ENCODE assay signal across 23 mouse cellular contexts in the genomic region with DNA sequence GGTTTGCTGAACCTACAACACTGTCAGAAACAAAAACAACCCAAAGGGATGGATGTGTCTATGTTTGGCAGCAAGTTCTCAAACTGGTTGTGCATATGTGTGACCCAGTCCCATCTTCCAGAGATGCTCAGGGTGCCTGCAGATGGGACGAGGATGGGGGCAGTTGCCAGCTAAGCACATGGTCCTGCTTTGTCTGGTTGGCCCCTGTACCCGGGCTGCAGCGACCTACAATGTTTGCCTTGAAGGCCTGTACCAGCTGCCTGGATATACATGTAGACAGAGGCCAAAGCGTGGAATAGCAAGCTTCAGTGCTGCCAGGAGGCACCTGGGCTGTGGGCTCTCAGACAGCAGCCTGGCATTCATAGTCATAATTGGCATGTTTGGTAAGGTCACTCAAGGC. TPM values are rescaled to one million over a fixed set of nuclear protein-coding genes. Genes with fewer than 3 reads are reported as not detected.
DNase-seq lines count a peak whose midpoint lies in the region; ATAC-seq and TF ChIP-seq lines count a peak whose summit lies in the region.
"Had no signal": no experiment of that assay in that cellular context is flagged by ENCODE, and none has a peak within 500 bp of the region (broad histone marks: within the 10 kb centered on the region; RNA-seq: fewer than 3 reads in every experiment).

No protein-coding gene starts in this region.

- no peak overlapping the region for H3K4me2 ChIP-seq in midbrain, embryonic 11.5 days
- H3K4me2 ChIP-seq in midbrain, embryonic 15.5 days: no peak overlapping the region
- H3K4me2 ChIP-seq: embryonic facial prominence, embryonic 13.5 days; embryonic facial prominence, embryonic 15.5 days; forebrain, embryonic 13.5 days; forebrain, embryonic 15.5 days had no signal

- peaks cover 10% of the 10 kb centered on the region for H3K36me3 ChIP-seq in midbrain, embryonic 11.5 days (ENCODE audit: control insufficient read depth, insufficient read depth, low read length)
- H3K36me3 ChIP-seq in midbrain, embryonic 15.5 days (replicated peaks): peaks cover 23% of the 10 kb centered on the region; the same call in 1 of the 2 replicates
- H3K36me3 ChIP-seq: embryonic facial prominence, embryonic 13.5 days; embryonic facial prominence, embryonic 15.5 days had no signal

- H3K27ac ChIP-seq in cerebellum, adult 2 months (ENCODE audit: insufficient read depth, low read length): no peak overlapping the region
- 0 out of 2 replicates have a peak overlapping the region, but pooled peaks have one; percentile 14 for H3K27ac ChIP-seq in layer of hippocampus, adult 2 months
- no peak overlapping the region for H3K27ac ChIP-seq in midbrain, embryonic 11.5 days (ENCODE audit: low read depth, low read length)
- no peak overlapping the region for H3K27ac ChIP-seq in midbrain, embryonic 15.5 days
- H3K27ac ChIP-seq: embryonic facial prominence, embryonic 13.5 days; embryonic facial prominence, embryonic 15.5 days; forebrain, embryonic 10.5 days; forebrain, embryonic 13.5 days; forebrain, embryonic 15.5 days had no signal

- no peaks in the 10 kb centered on the region for H3K27me3 ChIP-seq in cerebellum, adult 2 months (ENCODE audit: control insufficient read depth, insufficient read depth, low read length)
- no peaks in the 10 kb centered on the region for H3K27me3 ChIP-seq in midbrain, embryonic 11.5 days (ENCODE audit: control insufficient read depth, insufficient read depth, low read length)
- H3K27me3 ChIP-seq in midbrain, embryonic 15.5 days (replicated peaks): no peaks in the 10 kb centered on the region
- H3K27me3 ChIP-seq: embryonic facial prominence, embryonic 13.5 days; embryonic facial prominence, embryonic 15.5 days; forebrain, embryonic 13.5 days; forebrain, embryonic 15.5 days had no signal

- ATAC-seq in midbrain, embryonic 11.5 days (ENCODE audit: low FRiP score): no peak
- ATAC-seq in midbrain, embryonic 15.5 days (replicated peaks): no peak
- ATAC-seq: forebrain, embryonic 13.5 days; forebrain, embryonic 15.5 days had no signal

- H3K9me3 ChIP-seq in midbrain, embryonic 11.5 days (ENCODE audit: control insufficient read depth, low read length): no peaks in the 10 kb centered on the region
- H3K9me3 ChIP-seq in midbrain, embryonic 15.5 days: no peaks in the 10 kb centered on the region
- H3K9me3 ChIP-seq: embryonic facial prominence, embryonic 13.5 days; embryonic facial prominence, embryonic 15.5 days; forebrain, embryonic 10.5 days; forebrain, embryonic 13.5 days; forebrain, embryonic 15.5 days had no signal

- TF ChIP-seq POLR2A in cerebellum, adult 2 months (IDR thresholded peaks at IDR 0.05; ENCODE audit: borderline replicate concordance, insufficient read depth, low read length): no peak

- H3K4me3 ChIP-seq in cerebellum, adult 2 months (replicated peaks; ENCODE audit: insufficient read depth, low read depth, low read length): no peak overlapping the region
- H3K4me3 ChIP-seq in layer of hippocampus, adult 2 months: no peak overlapping the region
- no peak overlapping the region for H3K4me3 ChIP-seq in midbrain, embryonic 11.5 days (ENCODE audit: low read depth, low read length)
- H3K4me3 ChIP-seq in midbrain, embryonic 15.5 days: no peak overlapping the region
- H3K4me3 ChIP-seq: embryonic facial prominence, embryonic 13.5 days; embryonic facial prominence, embryonic 15.5 days; erythroblast, embryonic 14.5 days; forebrain, embryonic 10.5 days; forebrain, embryonic 13.5 days; forebrain, embryonic 15.5 days had no signal

- TF ChIP-seq CTCF in cerebellum, adult 2 months (IDR thresholded peaks at IDR 0.05; ENCODE audit: borderline replicate concordance, insufficient read depth, low read depth, low read length): no peak
- TF ChIP-seq CTCF in layer of hippocampus, adult 2 months (conservative IDR thresholded peaks at IDR 0.05): no peak

- H3K4me1 ChIP-seq in cerebellum, adult 2 months (ENCODE audit: control insufficient read depth, insufficient read depth, low read length): no peaks in the 10 kb centered on the region
- H3K4me1 ChIP-seq in midbrain, embryonic 11.5 days (ENCODE audit: control insufficient read depth, insufficient read depth, low read length): no peaks in the 10 kb centered on the region
- peaks cover 14% of the 10 kb centered on the region for H3K4me1 ChIP-seq in midbrain, embryonic 15.5 days
- H3K4me1 ChIP-seq: embryonic facial prominence, embryonic 13.5 days; embryonic facial prominence, embryonic 15.5 days; forebrain, embryonic 10.5 days; forebrain, embryonic 13.5 days; forebrain, embryonic 15.5 days had no signal

- WGBS in cerebellum, adult 2 months: 29% methylated on average over 4 of the region's 4 CpGs
- WGBS in midbrain, embryonic 11.5 days: 90% methylated on average over 4 of the region's 4 CpGs
- WGBS in midbrain, embryonic 15.5 days: 90% methylated on average over 4 of the region's 4 CpGs

- no peak overlapping the region for H3K9ac ChIP-seq in midbrain, embryonic 11.5 days (ENCODE audit: low read length)
- H3K9ac ChIP-seq in midbrain, embryonic 15.5 days: no peak overlapping the region
- H3K9ac ChIP-seq: embryonic facial prominence, embryonic 13.5 days; embryonic facial prominence, embryonic 15.5 days; forebrain, embryonic 13.5 days; forebrain, embryonic 15.5 days had no signal

- peak; percentile 32 to 41 for DNase-seq in cerebellum, postnatal 14 days
- no peak for DNase-seq in cerebellum, adult 2 months
- no peak for DNase-seq in layer of hippocampus, adult 2 months (ENCODE audit: low spot score in 2 of 2)
- no peak for DNase-seq in layer of hippocampus, adult 8-10 months (ENCODE audit: low spot score in 2 of 2)
- DNase-seq in midbrain, embryonic 11.5 days (ENCODE audit: low spot score, missing footprints): peak; percentile 73
- DNase-seq: adrenal gland, adult 2 months; adrenal gland, postnatal 10 days; adrenal gland, postnatal 25 days; cerebellum, adult 11 months; cerebellum, adult 18-20 months; cerebellum, adult 9-10 months; cerebellum, postnatal 36 days; embryo, embryonic 11 days had no signal

RNA-seq across cellular contexts. Expression of gene Wscd1, which starts 35.8 kb away (rescaled TPM):
- polyA plus RNA-seq in cerebellum, adult 2 months (2012; rRNA removed): 96.2 and 106 TPM in 2 replicates
- total RNA-seq in layer of hippocampus, adult 2 months (2021): 100 to 1,000 TPM; 111 to 114 TPM
- total RNA-seq in layer of hippocampus, adult 8-10 months (2022): 100 to 1,000 TPM; 108 to 120 (median 117) TPM
- polyA plus RNA-seq in midbrain, embryonic 11.5 days (2014; fragmentation: Nextera tagmentation; extraction: Ambion mirVana): 44.1 and 54.4 TPM in 2 replicates
- polyA plus RNA-seq in midbrain, embryonic 15.5 days (2015; fragmentation: Nextera tagmentation; extraction: Ambion mirVana): 86.4 and 95.0 TPM in 2 replicates
- total RNA-seq: common myeloid progenitor, adult 5-6 weeks; MEL had no signal
- polyA plus RNA-seq: C2C12 had no signal

Comparison
In these comparisons a context has a peak if more than half of its experiments do, and no peak if none do; other contexts are left out.
1. DNase-seq: peak in cerebellum, postnatal 14 days (2 of 2) and midbrain, embryonic 11.5 days (single experiment); none in cerebellum, adult 2 months (0 of 2), layer of hippocampus, adult 2 months (0 of 2) and layer of hippocampus, adult 8-10 months (0 of 2).